Mouse (Mus musculus): ENCODE results near the gene Ctnnbip1.

- TF ChIP-seq POLR2A (IDR thresholded peaks at IDR 0.05; ENCODE audit: insufficient read length, low read depth) (no peak), E2F4 (IDR thresholded peaks at IDR 0.05; ENCODE audit: insufficient read depth) (no peak), MAX (IDR thresholded peaks at IDR 0.05; ENCODE audit: low read depth) (no peak), CEBPB (IDR thresholded peaks at IDR 0.05; ENCODE audit: insufficient read depth, poor library complexity, severe bottlenecking) (no peak), MYOG (IDR thresholded peaks at IDR 0.05; ENCODE audit: control insufficient read depth in 1 of 3, insufficient read depth in 1 of 3, insufficient read length in 2 of 3, low read depth in 2 of 3) (no peak), POLR2AphosphoS2 (IDR thresholded peaks at IDR 0.05; ENCODE audit: insufficient read length, low read depth) (no peak), MYOD1 (IDR thresholded peaks at IDR 0.05; ENCODE audit: control insufficient read depth in 1 of 3, insufficient read length in 2 of 3, low read depth in 2 of 3) (no peak), TCF12 (IDR thresholded peaks at IDR 0.05; ENCODE audit: insufficient read depth, poor library complexity, severe bottlenecking) (no peak), USF1 (IDR thresholded peaks at IDR 0.05; ENCODE audit: low read depth) (no peak)
Observed at GRCm38 (mm10) chr4:149591486-149591885, 73.5 kb downstream of the Ctnnbip1 start.
